Mouse (Mus musculus) bone marrow macrophage, adult 2 months (primary cell): ENCODE data around the gene Atp6v1c2.

Experiments used
- CTCF ChIP-seq: IDR thresholded peaks from 2 replicates; pipeline ENCODE4 v1.5.1; 2012; ENCODE audit warnings: low read depth, mild to moderate bottlenecking, low read length, moderate library complexity
- POLR2A ChIP-seq: IDR thresholded peaks from 2 replicates; pipeline ENCODE4 v1.6.1; 2012; ENCODE audit warnings: mild to moderate bottlenecking, low read depth, low read length, borderline replicate concordance

DNA sequence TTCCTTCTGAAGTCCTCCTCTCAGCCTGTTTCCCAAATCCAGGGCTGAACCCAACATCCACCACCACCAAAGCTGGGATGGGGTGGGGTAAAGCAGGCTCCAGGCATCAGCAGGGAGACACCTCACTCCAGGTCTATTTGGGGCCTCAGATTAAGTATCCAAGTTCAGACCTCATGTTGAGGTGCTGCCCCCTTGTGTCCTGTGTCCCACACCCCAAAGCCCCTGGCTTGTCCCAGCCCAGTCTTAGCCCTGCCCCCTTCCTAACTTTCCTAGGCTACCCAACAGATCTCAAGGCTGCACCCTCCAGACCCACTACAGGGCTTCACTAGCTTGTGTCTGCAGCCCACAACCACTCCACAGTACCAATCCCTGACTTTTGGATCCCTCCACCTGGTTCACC, 87.1 kb downstream of the Atp6v1c2 start:
- TF ChIP-seq CTCF: no peak
- TF ChIP-seq POLR2A: no peak
